20 mouse cellular contexts compared by ENCODE assay signal in genomic region chr13:78678241-78678640, GRCm38 (mm10).
DNase-seq lines count a peak whose midpoint lies in the region; ATAC-seq lines count a peak whose summit lies in the region.
"Had no signal": no experiment of that assay in that cellular context is flagged by ENCODE, and none has a peak within 500 bp of the region (broad histone marks: within the 10 kb centered on the region; RNA-seq: fewer than 3 reads in every experiment).

No protein-coding gene starts in this region.

- H3K27ac ChIP-seq in forebrain, embryonic 15.5 days (replicated peaks), result peak overlapping the region; percentile 31; the same call in 1 of the 2 replicates
- H3K27ac ChIP-seq in midbrain, embryonic 16.5 days (ENCODE audit: low read length), result no peak overlapping the region
- no peak overlapping the region for H3K27ac ChIP-seq in liver, embryonic 12.5 days
- H3K27ac ChIP-seq: heart, embryonic 10.5 days; layer of hippocampus, adult 2 months; limb, embryonic 15.5 days had no signal

- H3K27me3 ChIP-seq in forebrain, embryonic 15.5 days, result no peaks in the 10 kb centered on the region
- no peaks in the 10 kb centered on the region for H3K27me3 ChIP-seq in midbrain, embryonic 16.5 days (ENCODE audit: control insufficient read depth, insufficient read depth, low read depth, low read length)
- no peaks in the 10 kb centered on the region for H3K27me3 ChIP-seq in liver, embryonic 12.5 days (replicated peaks)
- H3K27me3 ChIP-seq: limb, embryonic 15.5 days; Patski had no signal

- no peak overlapping the region for H3K4me2 ChIP-seq in forebrain, embryonic 15.5 days (replicated peaks)
- H3K4me2 ChIP-seq in midbrain, embryonic 16.5 days (ENCODE audit: low read length), result 0 out of 2 replicates have a peak overlapping the region, but pooled peaks have one; percentile 18
- no peak overlapping the region for H3K4me2 ChIP-seq in liver, embryonic 12.5 days
- H3K4me2 ChIP-seq: limb, embryonic 15.5 days had no signal

- H3K4me1 ChIP-seq in forebrain, embryonic 15.5 days, result peaks cover 6% of the 10 kb centered on the region; the same call in 1 of the 2 replicates
- peaks cover 4% of the 10 kb centered on the region; the same call in 1 of the 2 replicates for H3K4me1 ChIP-seq in midbrain, embryonic 16.5 days (ENCODE audit: control insufficient read depth, insufficient read depth, low read length)
- H3K4me1 ChIP-seq in liver, embryonic 12.5 days, result no peaks in the 10 kb centered on the region
- H3K4me1 ChIP-seq: limb, embryonic 15.5 days had no signal

- no peak overlapping the region for H3K4me3 ChIP-seq in forebrain, embryonic 15.5 days
- H3K4me3 ChIP-seq in midbrain, embryonic 16.5 days (ENCODE audit: low read depth, low read length), result no peak overlapping the region
- H3K4me3 ChIP-seq in liver, embryonic 12.5 days, result no peak overlapping the region
- H3K4me3 ChIP-seq: erythroblast, embryonic 14.5 days; heart, embryonic 10.5 days; layer of hippocampus, adult 2 months; limb, embryonic 15.5 days had no signal

- no peaks in the 10 kb centered on the region for H3K9me3 ChIP-seq in forebrain, embryonic 15.5 days
- H3K9me3 ChIP-seq in midbrain, embryonic 16.5 days (replicated peaks; ENCODE audit: control insufficient read depth, low read length, poor library complexity, severe bottlenecking), result no peaks in the 10 kb centered on the region
- H3K9me3 ChIP-seq in liver, embryonic 12.5 days (replicated peaks), result no peaks in the 10 kb centered on the region
- H3K9me3 ChIP-seq: heart, embryonic 10.5 days; limb, embryonic 15.5 days had no signal

- H3K9ac ChIP-seq in forebrain, embryonic 15.5 days (replicated peaks), result no peak overlapping the region
- H3K9ac ChIP-seq in midbrain, embryonic 16.5 days (ENCODE audit: low read depth, low read length), result no peak overlapping the region
- no peak overlapping the region for H3K9ac ChIP-seq in liver, embryonic 12.5 days
- H3K9ac ChIP-seq: limb, embryonic 15.5 days had no signal

- 10% methylated on average over 7 of the region's 7 CpGs for WGBS in forebrain, embryonic 15.5 days
- WGBS in midbrain, embryonic 16.5 days, result 26% methylated on average over 7 of the region's 7 CpGs
- 57% methylated on average over 7 of the region's 7 CpGs for WGBS in liver, embryonic 12.5 days (ENCODE audit: insufficient replicate concordance)

- ATAC-seq in forebrain, embryonic 15.5 days (replicated peaks), result peak; percentile 69
- peak; percentile 48; the same call in 1 of the 2 replicates for ATAC-seq in midbrain, embryonic 16.5 days
- no peak for ATAC-seq in liver, embryonic 12.5 days
- ATAC-seq: lung, postnatal 0 days; Patski had no signal

- no peaks in the 10 kb centered on the region for H3K36me3 ChIP-seq in forebrain, embryonic 15.5 days
- H3K36me3 ChIP-seq in midbrain, embryonic 16.5 days (ENCODE audit: control insufficient read depth, insufficient read depth, low read length), result no peaks in the 10 kb centered on the region
- H3K36me3 ChIP-seq in liver, embryonic 12.5 days, result no peaks in the 10 kb centered on the region
- H3K36me3 ChIP-seq: heart, embryonic 10.5 days; limb, embryonic 15.5 days had no signal

- DNase-seq in embryo, embryonic 10.5 days (ENCODE audit: low spot score), result peak; percentile 15
- DNase-seq in embryo, embryonic 10 days (ENCODE audit: low spot score), result no peak
- peak; percentile 89 for DNase-seq in Muller cell, postnatal 12 days (ENCODE audit: inconsistent ontology term)
- no peak for DNase-seq in urinary bladder, adult 2 months (ENCODE audit: low spot score)
- no peak for DNase-seq in cerebellum, postnatal 36 days
- DNase-seq: adrenal gland, adult 8-10 months; cerebellum, postnatal 14 days; heart, postnatal 10 days; kidney, adult 18-20 months; kidney, postnatal 14 days; thymus, postnatal 14 days had no signal

Comparison
In these comparisons a context has a peak if more than half of its experiments do, and no peak if none do; other contexts are left out.
1. DNase-seq: peak in embryo, embryonic 10.5 days (single experiment) and Muller cell, postnatal 12 days (single experiment); none in embryo, embryonic 10 days (single experiment), urinary bladder, adult 2 months (single experiment) and cerebellum, postnatal 36 days (0 of 2).